Mouse (Mus musculus): Measurements from ENCODE around the gene Wbp2.
"Not testable (repeated sequence)": the region's sequence is repeated elsewhere in the genome, so short reads cannot be mapped to it uniquely, and the experiment has no call there.

Wbp2 gene

GRCm38 (mm10) chr11:116086258-116087193 is at the start of gene Wbp2:
TSS of gene Wbp2 (minus strand) at chr11:116086995.
- peak; percentile 99 for DNase-seq (ENCODE audit: low spot score)

- DNase-seq (ENCODE audit: low spot score), result no peak
These were observed 47.4 kb upstream of the Wbp2 start for GRCm38 (mm10) chr11:116134171-116134570.

GRCm38 (mm10) chr11:116133497-116133896 is 46.7 kb upstream of the Wbp2 start:
- DNase-seq (ENCODE audit: low spot score), result no peak

GRCm38 (mm10) chr11:116132366-116133333 is 45.9 kb upstream of the Wbp2 start:
- no peak for DNase-seq (ENCODE audit: low spot score)

- DNase-seq (ENCODE audit: low spot score), result no peak
These were observed 44.8 kb upstream of the Wbp2 start for GRCm38 (mm10) chr11:116131349-116132170.

DNA sequence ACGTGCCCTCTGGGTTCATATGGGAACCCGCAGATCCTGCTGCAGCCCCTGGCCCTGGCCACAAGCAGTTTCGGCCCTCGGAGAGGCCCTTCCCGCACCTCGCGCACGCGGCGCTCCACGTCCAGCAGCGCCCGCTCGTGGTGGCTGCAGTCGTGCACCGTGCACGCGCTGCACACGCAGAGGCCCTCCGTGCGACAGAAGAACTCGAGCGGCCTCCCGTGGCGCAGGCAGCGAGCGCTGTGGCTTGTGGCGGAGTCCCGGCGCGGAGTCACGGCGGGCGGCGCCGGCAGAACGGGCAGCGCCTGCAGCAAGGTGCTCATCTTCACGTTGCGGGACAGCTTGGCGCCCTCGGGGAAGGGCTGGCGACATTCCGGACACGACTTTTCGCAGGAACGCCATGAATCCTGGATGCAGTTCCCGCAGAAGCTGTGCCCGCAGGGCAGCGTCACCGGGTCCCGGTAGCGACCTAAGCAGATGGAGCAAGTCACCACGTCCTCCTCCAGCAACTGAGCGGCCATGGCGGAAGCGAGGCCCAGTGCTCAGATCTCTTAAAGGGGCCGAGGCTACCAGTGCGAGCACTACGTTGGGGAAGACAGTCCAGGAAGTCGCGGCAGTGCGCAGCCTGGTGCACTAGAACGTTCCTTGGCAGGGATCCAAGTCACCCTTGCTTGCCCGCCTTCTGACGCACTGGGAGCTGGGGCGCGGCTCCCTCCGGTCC is 43.9 kb upstream of the Wbp2 start, which contains the start of gene Trim65:
Trim65 (minus strand) TSS at position 641 of the 718 bp plus-strand sequence.
- peak; percentile 80 for DNase-seq (ENCODE audit: low spot score)

- no peak for DNase-seq (ENCODE audit: low spot score)
These were observed 43.2 kb upstream of the Wbp2 start for GRCm38 (mm10) chr11:116129993-116130487.

DNA sequence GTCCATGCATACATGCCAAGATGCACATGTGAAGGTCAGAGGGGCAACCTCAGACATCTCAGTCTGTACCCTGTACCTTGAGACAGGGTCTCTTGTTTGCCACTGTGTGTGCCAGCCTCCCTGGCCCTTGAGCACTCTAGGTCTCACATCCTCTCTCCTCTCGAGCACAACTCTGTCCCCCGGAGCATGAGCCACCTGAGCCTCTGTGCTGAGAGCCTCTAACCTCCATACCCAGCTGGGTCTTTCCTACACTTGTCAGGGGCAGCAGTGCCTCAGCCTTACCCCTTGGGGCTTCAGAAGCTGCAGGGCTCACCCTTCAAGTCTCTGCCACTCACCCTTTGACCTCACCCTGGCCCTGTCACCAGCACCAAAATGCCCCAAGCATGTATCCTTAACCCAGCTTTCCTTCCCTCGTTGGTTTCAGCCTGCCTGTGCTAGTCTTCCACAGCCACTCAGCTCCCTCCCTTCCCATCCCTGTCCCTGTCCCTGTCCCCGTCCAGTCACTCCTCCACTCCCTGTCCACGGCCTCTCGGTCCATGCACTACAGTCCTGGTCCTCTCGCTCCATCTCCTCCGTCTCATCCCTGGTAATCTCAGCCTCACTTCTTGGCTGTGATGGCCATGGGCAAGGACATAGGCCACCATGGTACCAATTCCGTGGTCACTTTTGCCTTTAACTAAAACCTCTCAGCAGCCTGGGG is 42.4 kb upstream of the Wbp2 start:
- no peak for DNase-seq (ENCODE audit: low spot score)

DNA sequence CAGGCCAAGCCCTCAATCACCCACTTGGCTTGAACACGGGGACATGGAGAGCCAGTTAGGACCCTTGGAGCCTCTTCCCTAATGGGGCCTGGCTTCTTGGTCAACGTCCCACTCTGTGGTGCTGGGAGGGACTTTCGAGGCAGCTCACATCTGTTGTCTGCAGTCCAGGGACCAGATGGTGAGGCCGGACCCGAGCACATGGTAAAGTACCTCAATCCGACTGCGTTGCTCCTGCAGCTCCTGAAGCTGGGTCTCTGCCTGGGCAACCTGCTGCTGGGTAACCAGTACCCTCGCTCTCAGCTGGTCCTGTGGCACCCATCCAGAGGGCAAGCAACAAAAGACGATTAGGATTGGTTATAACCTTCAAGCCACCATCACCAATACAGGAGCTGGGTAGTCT is 41.2 kb upstream of the Wbp2 start:
- no peak for DNase-seq (ENCODE audit: low spot score)

GRCm38 (mm10) chr11:116127156-116127980 is 40.6 kb upstream of the Wbp2 start, which contains the start of gene Trim47:
TSS of gene Trim47 (minus strand) at chr11:116127210.
- peak; percentile 86 for DNase-seq (ENCODE audit: low spot score)

DNA sequence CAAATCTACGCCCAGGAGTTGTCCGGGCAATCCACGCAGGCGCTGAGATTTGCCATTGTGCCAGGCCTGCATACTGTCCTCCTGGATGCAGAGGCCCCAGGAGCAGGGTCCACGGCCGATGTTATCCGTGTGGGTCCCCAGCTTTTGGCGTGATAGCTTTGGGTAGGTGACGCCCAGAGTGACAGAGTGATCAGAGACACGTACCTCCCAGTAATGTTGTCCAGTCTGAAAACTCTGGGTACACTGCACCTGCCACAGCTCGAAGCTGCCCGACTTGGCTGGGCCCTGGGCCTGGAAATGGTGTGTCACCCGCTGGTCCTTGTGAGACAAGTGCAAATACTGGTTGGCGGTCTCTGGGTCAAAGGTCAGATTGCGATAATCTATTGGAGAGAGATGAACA is 39.5 kb upstream of the Wbp2 start:
- no peak for DNase-seq (ENCODE audit: low spot score)

- not testable (repeated sequence) for DNase-seq (ENCODE audit: low spot score)
These were observed 35.0 kb upstream of the Wbp2 start for GRCm38 (mm10) chr11:116121731-116122245.

- no peak for DNase-seq (ENCODE audit: low spot score)
These were observed 31.0 kb upstream of the Wbp2 start for GRCm38 (mm10) chr11:116117819-116118218.

DNA sequence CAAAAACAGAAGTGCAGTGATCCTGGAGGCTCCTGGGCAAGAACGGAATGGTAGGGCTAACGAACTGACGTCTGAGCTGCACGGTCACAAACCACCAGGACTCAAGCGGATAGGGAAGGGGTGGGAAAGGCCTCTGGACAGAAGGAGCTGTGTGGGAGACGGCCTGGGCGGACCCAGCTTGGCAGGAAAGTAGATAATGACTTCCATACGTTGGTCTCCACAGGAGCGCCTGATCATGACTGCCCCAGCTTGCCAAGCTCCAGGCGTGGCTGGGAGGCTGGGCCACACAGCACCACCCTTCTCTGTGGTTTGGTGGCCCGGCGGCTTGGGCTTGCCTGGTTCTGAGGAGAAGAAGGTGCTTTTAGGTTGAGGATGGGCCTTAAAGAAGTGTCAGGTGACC is 30.4 kb upstream of the Wbp2 start:
- no peak for DNase-seq (ENCODE audit: low spot score)

DNA sequence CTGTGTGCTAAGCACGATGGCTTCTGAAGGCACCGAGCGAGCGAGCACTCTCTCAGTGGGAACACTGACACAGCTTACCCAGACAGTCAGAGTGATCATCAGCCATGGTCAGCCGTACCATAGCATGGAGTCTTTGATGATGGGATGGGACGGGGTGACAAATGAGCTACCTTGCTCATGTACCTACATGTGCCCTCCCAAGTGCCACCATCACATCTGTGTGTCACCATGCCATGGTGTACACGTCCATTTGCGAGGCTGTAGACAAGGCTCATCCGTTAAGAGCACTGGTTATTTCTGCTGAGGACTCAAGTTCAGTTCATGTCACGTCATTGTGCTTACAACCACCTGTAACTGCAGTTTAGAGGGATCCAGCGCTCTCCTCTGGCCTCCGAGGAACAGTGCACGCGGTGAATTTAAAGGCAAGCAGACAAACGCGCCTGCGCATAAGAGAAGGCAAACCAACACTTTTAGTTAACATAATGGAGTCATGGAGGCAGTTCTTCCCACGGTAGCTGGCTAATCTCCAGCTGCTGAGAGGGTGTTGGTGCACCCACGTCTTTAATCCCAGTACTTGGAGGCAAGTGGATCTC is 24.9 kb upstream of the Wbp2 start:
- no peak for DNase-seq (ENCODE audit: low spot score)

GRCm38 (mm10) chr11:116111067-116111466 is 24.3 kb upstream of the Wbp2 start:
- DNase-seq (ENCODE audit: low spot score), result no peak

- no peak for DNase-seq (ENCODE audit: low spot score)
These were observed 23.7 kb upstream of the Wbp2 start for GRCm38 (mm10) chr11:116110540-116110939.

DNA sequence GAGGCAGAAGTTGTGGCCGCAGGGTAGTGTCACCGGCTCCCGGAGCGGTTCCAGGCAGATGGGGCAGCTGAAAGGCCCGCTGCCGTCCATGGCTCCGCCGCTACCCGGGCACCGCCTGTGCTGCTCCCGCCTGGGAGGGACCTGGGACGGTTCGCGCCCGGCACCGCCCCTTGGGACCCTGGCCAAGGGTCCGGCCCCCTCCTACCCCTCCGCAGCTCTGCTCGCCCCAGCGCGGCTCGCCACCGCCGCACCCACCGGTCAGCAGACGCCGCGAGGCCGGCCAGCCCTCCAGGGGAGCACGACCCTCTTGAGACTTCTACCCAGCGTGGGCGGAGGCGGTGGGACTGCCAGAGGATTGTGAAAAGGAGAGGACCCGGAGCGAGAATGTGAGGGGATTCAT is 23.3 kb upstream of the Wbp2 start:
- DNase-seq (ENCODE audit: low spot score), result peak; percentile 81

All from testis, postnatal 14 days (tissue).